Mouse (Mus musculus) kidney, postnatal 10 days (tissue): Measurements from ENCODE around the gene Rrp1.
"Not testable (repeated sequence)": the region's sequence is repeated elsewhere in the genome, so short reads cannot be mapped to it uniquely, and the experiment has no call there.

Experiments used
- DNase-seq: peaks from one replicate; pipeline ENCODE4 v3.0.0; 2021; ENCODE audit warnings: mixed read lengths

Rrp1 gene

GRCm38 (mm10) chr10:78378516-78378915 is 34.3 kb downstream of the Rrp1 start:
- no peak for DNase-seq

GRCm38 (mm10) chr10:78372681-78373668 is 39.9 kb downstream of the Rrp1 start:
- no peak for DNase-seq

- DNase-seq: no peak
Measured at GRCm38 (mm10) chr10:78371746-78372145, 41.1 kb downstream of the Rrp1 start.

- DNase-seq: no peak
Measured at GRCm38 (mm10) chr10:78367586-78367985, 45.3 kb downstream of the Rrp1 start.

- DNase-seq: no peak
Measured at GRCm38 (mm10) chr10:78366851-78367312, 46.0 kb downstream of the Rrp1 start.

- DNase-seq: no peak
Measured at GRCm38 (mm10) chr10:78366195-78366834, 46.5 kb downstream of the Rrp1 start.

- no peak for DNase-seq
Measured at GRCm38 (mm10) chr10:78365555-78365954, 47.3 kb downstream of the Rrp1 start.

- DNase-seq: no peak
Measured at GRCm38 (mm10) chr10:78364106-78364505, 48.7 kb downstream of the Rrp1 start.

GRCm38 (mm10) chr10:78363366-78363765 is 49.5 kb downstream of the Rrp1 start:
- DNase-seq: no peak

- DNase-seq: no peak
Measured at GRCm38 (mm10) chr10:78361951-78362350, 50.9 kb downstream of the Rrp1 start.

GRCm38 (mm10) chr10:78360290-78360711 is 52.5 kb downstream of the Rrp1 start:
- DNase-seq: no peak

GRCm38 (mm10) chr10:78358999-78359398 is 53.8 kb downstream of the Rrp1 start:
- not testable (repeated sequence) for DNase-seq

- DNase-seq: no peak
Measured at GRCm38 (mm10) chr10:78358266-78358665, 54.6 kb downstream of the Rrp1 start.

GRCm38 (mm10) chr10:78357742-78358141 is 55.1 kb downstream of the Rrp1 start:
- no peak for DNase-seq

GRCm38 (mm10) chr10:78355931-78356593 is 56.8 kb downstream of the Rrp1 start:
- DNase-seq: peak; percentile 55

GRCm38 (mm10) chr10:78353196-78353595 is 59.6 kb downstream of the Rrp1 start:
- DNase-seq: no peak

GRCm38 (mm10) chr10:78352666-78353030 is 60.2 kb downstream of the Rrp1 start:
- DNase-seq: no peak

- DNase-seq: peak; percentile 81
Measured at GRCm38 (mm10) chr10:78351887-78352665, 60.8 kb downstream of the Rrp1 start, which contains the start of gene Agpat3. Agpat3 (minus strand) TSS chr10:78352489.

GRCm38 (mm10) chr10:78351564-78351886 is 61.3 kb downstream of the Rrp1 start:
- DNase-seq: no peak

GRCm38 (mm10) chr10:78350796-78351556 is 61.9 kb downstream of the Rrp1 start:
- DNase-seq: no peak
